Mouse (Mus musculus): ENCODE results near the gene Zfp984.
"Not testable (repeated sequence)": the region's sequence is repeated elsewhere in the genome, so short reads cannot be mapped to it uniquely, and the experiment has no call there.

Zfp984 gene

DNA sequence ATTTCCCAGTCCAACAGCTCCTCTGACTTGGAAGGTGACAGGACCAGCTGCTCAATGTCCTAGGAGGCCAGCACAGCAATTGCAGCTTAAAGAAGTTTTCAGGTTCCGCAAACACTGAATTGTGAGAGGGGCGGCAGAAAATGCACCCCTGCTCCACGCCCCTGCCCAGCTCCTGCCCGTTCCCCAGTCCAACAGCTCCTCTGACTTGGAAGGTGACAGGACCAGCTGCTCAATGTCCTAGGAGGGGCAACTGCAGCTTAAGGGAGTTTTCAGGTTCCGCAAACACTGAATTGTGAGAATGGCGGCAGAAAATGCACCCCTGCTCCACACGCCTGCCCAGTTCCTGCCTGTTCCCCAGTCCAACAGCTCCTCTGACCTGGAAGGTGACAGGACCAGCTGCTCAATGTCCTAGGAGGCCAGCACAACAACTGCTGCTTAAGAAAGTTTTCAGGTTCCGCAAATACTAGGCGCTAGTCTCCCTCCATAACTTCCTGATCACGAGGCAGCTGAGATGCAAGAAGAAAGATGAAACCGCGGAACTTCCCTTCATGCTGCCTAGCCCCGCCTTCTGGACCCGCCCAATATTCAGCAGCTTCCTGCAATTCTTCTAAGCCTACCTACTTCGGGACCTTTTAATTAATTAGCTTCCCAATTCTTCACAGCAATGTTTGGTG is at the start of gene Zfp984:
TSS of gene Zfp984 (minus strand) at position 497 of the 674 bp plus-strand sequence.
- DNase-seq (ENCODE audit: low spot score in 2 of 2), result not testable (repeated sequence)

DNA sequence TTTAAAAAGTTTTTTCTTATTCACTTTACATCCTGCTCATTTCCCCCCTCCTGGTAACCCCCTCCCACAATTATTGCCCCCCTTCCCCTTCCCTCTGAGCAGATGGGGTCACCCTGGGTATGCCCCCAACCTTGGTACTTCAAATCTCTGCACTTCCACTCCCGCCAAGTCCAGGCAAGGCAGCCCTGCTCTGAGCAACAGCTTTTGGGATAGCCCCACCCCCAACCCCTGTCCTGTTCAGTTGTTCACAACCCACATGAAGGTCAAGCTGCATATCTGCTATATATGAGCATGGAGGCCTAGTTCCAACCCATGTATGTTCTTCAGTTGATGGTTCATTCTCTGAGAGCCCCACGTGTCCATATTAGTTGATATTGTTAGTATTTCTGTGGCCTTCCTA is 41.2 kb upstream of the Zfp984 start:
- DNase-seq (ENCODE audit: low spot score in 2 of 2), result no peak

DNA sequence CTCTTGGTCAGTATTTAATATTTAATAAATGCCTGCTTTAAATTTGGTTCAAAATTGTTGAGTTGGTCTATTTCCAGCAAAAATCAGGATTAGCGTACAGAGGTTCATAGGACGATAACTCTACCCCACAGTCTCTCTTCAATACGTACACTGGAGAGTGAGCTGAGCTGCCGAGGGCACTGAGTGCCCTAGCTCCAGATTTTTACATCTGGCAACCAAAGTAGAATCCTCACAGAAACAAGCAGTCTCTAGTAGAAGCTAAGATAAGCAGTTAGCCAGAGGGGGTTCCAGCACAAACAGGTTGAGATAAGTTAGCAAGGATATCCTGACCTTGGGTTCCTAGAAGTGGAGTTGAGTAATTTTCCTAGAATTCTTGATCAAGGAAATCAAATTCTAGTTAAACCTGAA is 39.0 kb upstream of the Zfp984 start:
- no peak for DNase-seq (ENCODE audit: low spot score in 2 of 2)

DNA sequence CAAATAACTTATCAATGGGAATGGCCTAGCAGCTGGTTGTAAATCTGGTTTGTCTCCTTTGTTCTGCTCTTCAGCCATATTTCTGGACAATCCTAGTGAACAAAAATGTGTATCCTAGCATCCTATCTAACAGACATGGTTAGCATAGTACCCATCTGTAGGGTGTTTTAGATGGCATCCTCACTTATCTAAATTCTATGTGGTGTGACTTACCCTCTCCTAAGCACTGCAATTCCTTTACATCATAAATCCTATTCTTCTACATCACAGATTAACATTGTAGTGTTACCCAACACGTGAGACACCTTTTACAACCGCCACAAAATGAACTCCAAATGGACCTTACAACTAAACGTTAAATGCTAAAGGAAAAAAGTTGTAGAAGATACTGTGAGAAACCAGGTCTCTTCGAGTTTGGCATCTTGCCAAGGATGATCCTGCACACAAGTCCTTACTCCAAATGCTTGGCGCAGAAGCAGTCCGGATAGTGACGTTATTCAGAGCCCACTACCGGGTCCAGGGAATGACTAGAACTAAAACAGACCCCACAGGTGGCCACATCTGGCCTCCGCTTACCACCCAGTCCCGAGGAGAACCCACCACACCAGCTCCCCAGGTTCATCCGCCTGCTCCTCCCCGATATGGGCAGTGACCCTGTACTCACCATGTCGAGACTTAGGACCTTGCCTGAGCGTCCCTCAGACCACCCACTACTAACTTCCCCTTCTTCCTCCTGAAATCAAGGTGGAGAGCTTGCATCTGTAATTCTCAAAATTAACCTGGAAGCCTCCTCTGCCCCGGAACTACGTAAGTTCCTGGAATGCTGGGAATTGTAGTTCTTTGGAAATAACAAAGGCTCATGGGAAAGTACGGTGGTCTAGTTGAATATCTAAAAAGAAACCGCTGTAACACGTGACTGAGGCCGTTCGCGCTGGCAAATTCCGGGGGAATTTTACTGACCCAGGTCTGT is 38.3 kb upstream of the Zfp984 start, which contains the start of gene Zfp933:
TSS of gene Zfp933 (minus strand) at position 753 of the 970 bp plus-strand sequence.
- DNase-seq (ENCODE audit: low spot score in 2 of 2), result peak; percentile 56 to 65

DNA sequence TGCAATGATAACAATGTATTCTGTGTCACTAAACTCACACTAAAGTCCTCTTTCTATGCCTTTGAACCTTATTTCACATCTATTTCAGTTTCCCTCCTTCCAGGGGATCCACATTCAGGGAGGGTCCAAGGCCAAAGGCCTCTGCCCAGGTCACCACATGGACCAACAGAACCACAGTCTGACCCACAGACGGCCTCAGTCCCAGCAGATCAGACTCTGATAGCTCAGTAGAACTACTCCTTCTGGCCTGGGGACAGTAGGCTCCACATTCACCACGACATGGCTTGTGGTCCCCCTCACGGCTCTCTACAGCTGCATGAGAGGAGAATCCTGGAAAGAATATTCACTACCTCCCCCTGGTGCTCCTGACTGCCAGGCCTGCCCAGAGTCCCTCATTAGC is 33.3 kb upstream of the Zfp984 start:
- DNase-seq (ENCODE audit: low spot score in 2 of 2), result no peak

DNA sequence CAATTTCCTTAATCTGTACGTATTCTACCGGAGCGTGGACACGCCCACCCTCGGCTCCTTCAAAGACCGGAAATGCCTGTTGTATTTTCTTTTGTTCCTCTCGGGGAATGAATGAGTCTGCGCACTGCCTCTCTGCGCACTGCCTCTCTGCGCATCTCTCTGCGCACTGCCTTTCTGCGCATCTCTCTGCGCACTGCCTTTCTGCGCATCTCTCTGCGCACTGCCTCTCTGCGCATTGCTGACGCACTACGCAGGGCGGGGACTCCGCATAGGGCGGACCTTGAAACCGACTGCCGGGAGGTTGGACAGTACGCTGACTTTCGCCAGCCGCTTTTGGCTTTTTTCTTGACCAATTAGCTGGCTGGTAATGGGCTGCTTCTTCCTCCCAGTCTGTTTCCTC is 29.7 kb upstream of the Zfp984 start:
- peak in 1 of 2 experiments; percentile 33 for DNase-seq (ENCODE audit: low spot score in 2 of 2)

DNA sequence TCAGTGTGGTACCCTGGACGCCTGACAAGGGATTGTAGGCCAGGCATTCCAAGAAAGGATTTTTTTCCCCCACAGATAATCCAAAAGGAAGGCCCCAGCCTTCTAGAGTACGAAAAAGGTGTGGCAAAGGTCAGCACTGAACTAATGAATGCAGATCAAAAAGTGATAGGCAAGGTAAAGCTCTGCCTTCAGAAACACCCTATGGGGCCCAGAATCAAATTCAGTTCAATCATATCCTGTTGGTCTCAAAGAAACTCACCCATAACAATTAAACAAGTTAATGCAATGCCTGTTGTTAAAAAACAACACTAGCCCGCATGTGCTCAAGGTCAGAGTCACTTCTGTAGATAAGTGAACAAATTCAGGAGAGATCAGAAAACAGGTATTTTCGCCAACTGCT is 14.8 kb upstream of the Zfp984 start:
- no peak for DNase-seq (ENCODE audit: low spot score in 2 of 2)

DNA sequence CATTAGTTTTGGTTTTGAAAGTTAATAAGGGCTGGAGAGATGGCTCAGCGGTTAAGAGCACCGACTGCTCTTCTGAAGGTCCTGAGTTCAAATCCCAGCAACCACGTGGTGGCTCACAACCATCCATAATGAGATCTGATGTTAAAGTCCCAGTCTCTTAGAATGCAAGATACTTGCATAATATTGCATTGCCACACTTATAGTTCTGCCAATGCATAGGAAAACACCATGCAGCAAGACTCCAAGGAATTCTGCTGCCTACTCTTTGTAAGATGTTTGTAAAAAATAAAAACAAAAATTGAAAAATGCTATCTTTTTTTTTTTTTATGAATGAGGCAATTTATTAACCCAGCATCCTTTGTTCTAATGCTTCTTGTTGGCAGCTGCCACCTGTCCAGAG is 11.8 kb upstream of the Zfp984 start:
- not testable (repeated sequence) for DNase-seq (ENCODE audit: low spot score in 2 of 2)

DNA sequence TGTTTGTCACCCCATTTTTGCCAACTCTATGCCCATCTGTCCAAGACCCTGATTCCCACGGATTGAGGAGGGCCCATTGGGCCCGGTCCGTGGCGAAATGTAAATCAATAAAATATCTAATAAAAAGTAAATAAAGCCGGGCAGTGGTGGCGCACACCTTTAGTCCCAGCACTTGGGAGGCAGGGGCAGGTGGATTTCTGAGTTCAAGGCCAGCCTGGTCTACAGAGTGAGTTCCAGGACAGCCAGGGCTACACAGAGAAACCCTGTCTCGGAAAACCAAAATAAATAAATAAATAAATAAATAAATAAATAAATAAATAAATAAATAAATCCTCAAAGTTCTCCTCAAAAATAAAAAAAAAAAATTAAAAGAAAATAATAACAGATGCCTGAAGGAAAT is 10.1 kb upstream of the Zfp984 start:
- DNase-seq (ENCODE audit: low spot score in 2 of 2), result not testable (repeated sequence)

DNA sequence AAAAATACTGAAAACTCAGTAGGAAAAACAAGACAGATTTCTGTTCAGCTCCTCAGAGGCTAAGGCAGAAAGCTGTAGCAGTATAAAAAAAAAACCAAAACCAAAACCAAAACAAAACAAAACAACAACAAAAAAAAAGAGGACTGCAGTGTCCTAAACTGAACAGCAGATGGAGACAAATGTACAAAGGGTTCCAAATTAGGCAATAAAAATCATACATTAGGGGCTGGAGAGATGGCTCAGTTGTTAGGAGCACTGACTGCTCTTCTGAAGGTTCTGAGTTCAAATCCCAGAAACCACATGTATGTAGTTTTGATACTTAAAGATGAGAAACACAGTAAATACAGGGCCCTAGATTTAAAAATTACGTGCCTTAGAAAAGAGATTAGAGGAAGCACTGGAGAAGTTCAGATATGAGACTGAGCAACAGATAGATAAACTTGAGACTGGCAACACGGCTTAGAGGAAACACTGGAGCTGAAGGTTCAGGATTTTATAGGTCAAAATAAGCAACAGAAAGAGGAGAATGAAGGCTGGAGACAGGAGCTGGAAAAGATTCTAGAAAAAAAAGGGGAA is 5.1 kb upstream of the Zfp984 start:
- no peak for DNase-seq (ENCODE audit: low spot score in 2 of 2)

DNA sequence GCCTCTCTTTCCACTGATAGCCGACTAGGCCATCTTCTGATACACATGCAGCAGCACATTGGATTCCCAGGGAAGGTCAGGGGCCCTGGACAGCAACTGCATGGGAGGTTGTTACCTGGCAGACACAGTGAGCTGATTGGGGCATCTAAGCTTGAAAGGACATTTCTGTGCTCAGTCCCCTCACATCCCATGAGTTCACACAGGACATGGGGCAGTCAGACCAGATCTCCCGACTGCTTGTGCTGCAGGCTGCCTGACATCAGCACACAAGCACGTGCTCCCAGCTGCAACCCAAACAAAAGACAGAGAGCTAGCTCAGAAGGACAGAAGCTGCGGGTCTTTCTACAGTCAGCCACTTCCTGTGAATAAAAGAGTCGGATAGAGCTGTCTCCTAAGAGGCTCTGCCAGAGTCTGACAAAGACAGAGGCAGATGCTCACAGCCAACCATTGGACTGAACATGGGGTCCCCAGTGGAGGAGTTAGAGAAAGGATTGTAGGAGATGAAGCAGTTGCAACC is 3.7 kb upstream of the Zfp984 start:
- DNase-seq (ENCODE audit: low spot score in 2 of 2), result no peak

DNA sequence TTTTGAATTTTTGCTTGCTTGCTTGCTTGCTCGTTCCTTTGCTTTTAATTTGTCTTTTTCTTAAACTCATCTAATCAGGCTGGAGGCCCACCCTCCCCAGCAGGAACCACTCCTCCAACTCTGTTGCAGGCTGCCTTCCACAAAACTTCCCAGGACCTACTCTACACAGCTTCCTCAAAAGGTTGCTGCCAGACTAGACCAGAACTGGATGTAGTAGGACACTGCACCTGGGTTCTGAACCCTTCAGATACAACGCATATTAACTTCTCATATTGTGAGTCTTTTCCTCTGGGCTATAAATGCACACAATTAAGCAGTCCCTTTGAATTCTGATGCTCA is 347 bp upstream of the Zfp984 start:
- DNase-seq (ENCODE audit: low spot score in 2 of 2), result not testable (repeated sequence)

DNA sequence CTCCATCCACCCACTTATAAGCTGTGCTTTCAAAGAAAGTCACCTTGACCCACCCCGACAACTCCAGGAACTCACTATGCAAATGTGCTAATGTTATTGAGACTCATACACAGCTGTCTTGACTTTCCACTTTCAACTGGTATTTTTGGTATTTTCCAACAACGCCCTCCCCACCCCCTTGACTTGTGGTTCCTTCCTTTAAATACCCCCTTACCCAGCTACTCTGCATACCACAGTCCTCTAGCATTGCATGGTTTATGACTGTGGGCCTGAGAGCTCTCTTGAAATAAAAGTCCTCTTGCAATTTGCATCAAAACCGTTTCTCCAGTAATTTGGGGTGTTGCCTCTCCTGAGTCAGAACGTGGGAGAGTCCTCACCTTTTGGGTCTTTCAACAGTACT is 1.1 kb downstream of the Zfp984 start:
- not testable (repeated sequence) for DNase-seq (ENCODE audit: low spot score in 2 of 2)

DNA sequence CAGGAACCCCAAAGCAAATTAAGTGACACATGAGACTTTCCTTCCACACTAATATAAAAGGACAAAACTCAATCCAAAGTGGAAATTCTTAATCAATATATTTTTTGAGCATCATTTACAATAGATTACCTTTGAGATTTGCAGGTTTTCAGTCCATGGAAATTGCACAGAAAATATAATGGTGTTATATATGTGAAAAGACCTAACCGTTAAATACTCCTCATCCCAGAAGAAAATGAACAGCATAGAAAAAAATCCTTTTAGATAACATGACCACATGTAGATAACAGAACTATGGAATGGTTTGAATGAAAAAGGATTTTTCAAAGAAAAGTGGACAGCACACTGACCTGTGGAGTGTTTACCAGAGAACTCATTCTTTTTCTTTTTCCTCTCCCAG is 14.3 kb downstream of the Zfp984 start:
- not testable (repeated sequence) for DNase-seq (ENCODE audit: low spot score in 2 of 2)

DNA sequence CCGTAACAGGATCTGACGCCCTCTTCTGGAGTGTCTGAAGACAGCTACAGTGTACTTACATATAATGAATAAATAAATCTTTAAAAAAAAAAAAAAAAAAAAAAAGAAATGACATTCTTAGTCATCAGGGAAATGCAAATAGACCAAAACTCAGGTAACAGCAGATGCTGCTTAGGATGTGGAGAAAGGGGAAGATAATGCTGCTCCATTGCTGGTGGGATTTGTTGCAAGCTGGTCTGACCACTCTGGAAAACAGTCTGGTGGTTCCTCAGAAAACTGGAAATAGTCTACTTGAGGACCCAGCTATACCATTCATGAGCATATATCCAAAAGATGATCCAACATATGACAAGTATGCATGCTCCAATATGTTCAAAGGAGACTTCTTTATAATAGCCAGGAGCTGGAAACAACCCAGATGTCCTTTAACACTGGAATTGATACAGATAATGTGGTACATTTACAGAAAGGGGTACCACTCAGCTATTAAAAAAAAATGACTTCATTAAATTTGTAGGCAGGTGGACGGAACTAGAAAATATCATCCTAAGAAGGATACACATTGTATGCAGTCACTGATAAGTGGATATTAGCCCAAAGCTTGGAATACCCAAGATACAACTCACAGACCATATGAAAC is 15.4 kb downstream of the Zfp984 start:
- DNase-seq (ENCODE audit: low spot score in 2 of 2), result not testable (repeated sequence)

DNA sequence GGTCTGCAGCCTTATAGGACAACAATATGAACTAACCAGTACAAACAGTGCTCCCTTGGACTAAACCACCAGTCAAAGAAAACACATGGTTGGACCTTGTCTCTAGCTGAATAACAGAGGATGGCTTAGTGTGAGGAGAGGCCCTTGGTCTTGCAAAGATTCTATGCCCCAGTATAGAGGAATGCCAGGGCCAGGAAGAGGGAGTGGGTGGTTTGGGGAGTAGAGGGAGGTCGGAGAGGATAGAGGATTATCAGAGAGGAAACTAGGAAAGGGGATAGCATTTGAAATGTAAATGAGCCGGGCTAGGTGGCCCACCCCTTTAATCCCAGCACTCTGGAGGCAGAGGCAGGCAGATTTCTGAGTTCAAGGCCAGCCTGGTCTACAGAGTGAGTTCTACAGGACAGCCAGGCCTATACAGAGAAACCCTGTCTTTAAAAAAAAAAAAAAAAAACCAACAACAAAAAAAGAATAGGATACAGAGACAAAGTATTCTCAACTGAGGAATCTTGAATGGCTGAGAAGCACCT is 16.1 kb downstream of the Zfp984 start:
- not testable (repeated sequence) for DNase-seq (ENCODE audit: low spot score in 2 of 2)

DNA sequence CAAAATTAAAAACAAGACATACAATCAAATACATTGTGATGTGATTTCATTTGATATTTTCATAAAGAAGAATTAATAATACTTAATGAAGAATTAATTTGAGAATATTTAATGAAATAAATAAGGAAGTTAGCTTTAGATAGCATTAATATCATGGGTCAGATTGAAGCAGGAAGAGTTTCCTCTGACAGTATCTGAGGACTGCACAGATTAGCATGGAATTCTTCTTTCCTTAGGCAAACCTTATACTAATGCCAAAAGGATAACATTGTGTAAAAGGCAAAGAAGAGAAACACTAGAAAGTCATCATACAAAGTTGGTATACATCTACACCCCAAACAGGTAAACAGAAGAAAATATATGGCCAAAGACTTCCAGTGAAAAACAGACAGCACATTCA is 17.9 kb downstream of the Zfp984 start:
- not testable (repeated sequence) for DNase-seq (ENCODE audit: low spot score in 2 of 2)

DNA sequence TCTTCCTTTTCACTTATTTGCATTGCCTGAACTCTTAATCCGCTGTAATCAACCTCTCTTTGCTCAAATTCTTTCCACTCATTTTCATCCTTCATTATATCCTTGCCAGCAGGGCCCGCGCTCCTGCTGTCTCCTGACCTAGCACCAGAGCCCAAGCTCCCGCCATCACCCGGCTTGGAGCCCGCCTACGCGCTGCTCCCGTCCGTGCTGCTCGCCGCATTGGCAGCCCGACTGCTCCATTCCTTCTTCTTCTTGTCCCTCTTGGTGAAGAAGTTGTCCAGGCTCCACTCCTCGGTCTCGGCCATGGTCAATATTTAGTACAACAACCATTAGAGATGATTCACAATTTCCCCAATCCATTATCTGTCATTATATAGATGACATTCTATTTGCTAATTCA is 63.3 kb downstream of the Zfp984 start:
- DNase-seq (ENCODE audit: low spot score in 2 of 2), result not testable (repeated sequence)

DNA sequence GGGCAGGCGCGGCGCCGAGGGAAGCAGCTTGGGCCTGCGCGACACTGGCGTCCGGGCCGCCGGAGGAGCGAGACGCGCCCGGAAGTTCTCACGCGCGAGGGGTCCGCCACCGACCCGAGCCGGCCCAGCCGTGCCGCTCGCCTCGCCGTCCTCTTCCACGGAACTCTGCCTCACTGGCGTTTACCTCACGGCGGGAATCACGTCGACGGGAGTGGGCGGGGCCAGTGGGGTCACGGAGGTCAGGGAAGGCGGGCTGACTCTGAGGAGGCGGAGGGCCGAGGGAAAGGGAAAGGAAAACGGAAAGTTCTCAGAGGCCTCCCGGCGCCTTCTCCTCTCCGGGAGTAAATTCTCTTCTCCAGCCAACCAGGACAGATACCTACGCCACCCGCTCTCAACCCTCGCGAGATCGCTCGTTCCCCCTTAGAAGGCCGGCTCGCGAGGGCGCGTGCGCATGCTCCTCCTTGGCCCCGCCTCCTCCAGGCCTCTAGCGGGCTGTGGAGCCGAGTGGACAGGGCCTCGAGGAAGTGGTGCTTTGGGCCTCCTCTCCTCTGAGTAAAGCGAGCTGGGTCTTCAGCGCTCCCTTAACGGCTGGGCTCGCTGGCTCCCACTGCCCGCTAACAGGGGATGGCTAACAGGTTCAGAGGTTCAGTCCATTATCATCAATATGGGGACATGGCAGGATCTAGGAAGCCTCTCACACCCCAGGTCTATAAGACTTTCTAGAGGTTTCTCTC is 70.8 kb downstream of the Zfp984 start:
- not testable (repeated sequence) for DNase-seq (ENCODE audit: low spot score in 2 of 2)

Data from frontal cortex, postnatal 14 days (tissue).